Mouse (Mus musculus): ENCODE measurements around the gene Dcn.

The Dcn gene

GRCm38 (mm10) chr10:97547740-97548139, 68.3 kb downstream of the Dcn start:
- DNase-seq (ENCODE audit: low spot score in 2 of 2) = no peak

GRCm38 (mm10) chr10:97564957-97565856, 85.8 kb downstream of the Dcn start, which contains the start of gene Lum:
Gene Lum, plus strand, starts transcription at chr10:97565128.
- DNase-seq (ENCODE audit: low spot score in 2 of 2) = no peak

GRCm38 (mm10) chr10:97567489-97568135, 88.2 kb downstream of the Dcn start:
- no peak for DNase-seq (ENCODE audit: low spot score in 2 of 2)
